Mouse (Mus musculus) heart, postnatal 0 days (tissue): ENCODE data around the gene Tra2a.
"Not testable (repeated sequence)": the region's sequence is repeated elsewhere in the genome, so short reads cannot be mapped to it uniquely, and the experiment has no call there.

ENCODE experiments used
- CTCF ChIP-seq: IDR thresholded peaks from 2 replicates; pipeline ENCODE4 v1.5.1; 2016; ENCODE audit warnings: antibody characterized with exemption, control low read depth, low read depth
- EP300 ChIP-seq: IDR thresholded peaks from 2 replicates; pipeline ENCODE4 v1.6.1; 2016; ENCODE audit warnings: antibody characterized with exemption, low read depth

GRCm38 (mm10) chr6:49265207-49265606, 1.4 kb upstream of the Tra2a start:
- TF ChIP-seq CTCF, EP300: not testable (repeated sequence)
